Mouse (Mus musculus) myocyte (in vitro differentiated cells): ENCODE results near the gene Tfap2b.

Experiments used
- CEBPB ChIP-seq: IDR thresholded peaks from 2 replicates; pipeline ENCODE4 v1.6.1; 2011; ENCODE audit warnings: mild to moderate bottlenecking, moderate library complexity; ENCODE audit not compliant: poor library complexity, insufficient read depth, severe bottlenecking
- E2F4 ChIP-seq: IDR thresholded peaks from one replicate; pipeline ENCODE4 v1.6.1; 2011; ENCODE audit warnings: mild to moderate bottlenecking, control low read depth, moderate library complexity; ENCODE audit not compliant: insufficient read depth
- MAX ChIP-seq: IDR thresholded peaks from one replicate; pipeline ENCODE4 v1.6.1; 2011; ENCODE audit warnings: low read depth, mild to moderate bottlenecking, control low read depth
- MYOD1 ChIP-seq, 3 experiments: IDR thresholded peaks; one replicate each; pipeline ENCODE4 v1.6.1; 2011; ENCODE audit warnings: control low read depth in 2 of 3, low read depth in 2 of 3, mild to moderate bottlenecking in 2 of 3, moderate library complexity in 1 of 3; ENCODE audit not compliant: insufficient read length in 2 of 3, control insufficient read depth in 1 of 3
- MYOG ChIP-seq, 3 experiments: IDR thresholded peaks; one replicate each; pipeline ENCODE4 v1.6.1; 2011; ENCODE audit warnings: control low read depth in 2 of 3, low read depth in 2 of 3, mild to moderate bottlenecking in 2 of 3; ENCODE audit not compliant: insufficient read length in 2 of 3, control insufficient read depth in 1 of 3, insufficient read depth in 1 of 3
- POLR2A ChIP-seq: IDR thresholded peaks from one replicate; pipeline ENCODE4 v1.6.1; 2011; ENCODE audit warnings: low read depth, mild to moderate bottlenecking, control low read depth, moderate library complexity; ENCODE audit not compliant: insufficient read length
- POLR2AphosphoS2 ChIP-seq: IDR thresholded peaks from one replicate; pipeline ENCODE4 v1.6.1; 2011; ENCODE audit warnings: low read depth, control low read depth; ENCODE audit not compliant: insufficient read length
- REST ChIP-seq: IDR thresholded peaks from one replicate; pipeline ENCODE4 v1.6.1; 2011; ENCODE audit warnings: mild to moderate bottlenecking, control low read depth, moderate library complexity; ENCODE audit not compliant: insufficient read depth, insufficient read length
- SRF ChIP-seq: IDR thresholded peaks from one replicate; pipeline ENCODE4 v1.6.1; 2011; ENCODE audit warnings: low read depth; ENCODE audit not compliant: control insufficient read depth, insufficient read length
- TCF12 ChIP-seq: IDR thresholded peaks from one replicate; pipeline ENCODE4 v1.6.1; 2011; ENCODE audit warnings: mild to moderate bottlenecking, control low read depth; ENCODE audit not compliant: poor library complexity, insufficient read depth, severe bottlenecking
- TCF3 ChIP-seq: IDR thresholded peaks from one replicate; pipeline ENCODE4 v1.6.1; 2011; ENCODE audit warnings: low read depth, control low read depth; ENCODE audit not compliant: insufficient read length
- USF1 ChIP-seq: IDR thresholded peaks from one replicate; pipeline ENCODE4 v1.6.1; 2011; ENCODE audit warnings: low read depth, mild to moderate bottlenecking, control low read depth, moderate library complexity

- TF ChIP-seq POLR2A: no peak
- TF ChIP-seq E2F4: no peak
- no peak for TF ChIP-seq USF1
- TF ChIP-seq MYOG (IDR thresholded peaks at IDR 0.05; ENCODE audit: control insufficient read depth in 1 of 3, insufficient read depth in 1 of 3, insufficient read length in 2 of 3, low read depth in 2 of 3): no peak
- no peak for TF ChIP-seq TCF12
- no peak for TF ChIP-seq MAX
- no peak for TF ChIP-seq POLR2AphosphoS2
- no peak for TF ChIP-seq REST
- no peak for TF ChIP-seq MYOD1 (IDR thresholded peaks at IDR 0.05; ENCODE audit: control insufficient read depth in 1 of 3, insufficient read length in 2 of 3, low read depth in 2 of 3)
- no peak for TF ChIP-seq SRF
- no peak for TF ChIP-seq CEBPB
- no peak for TF ChIP-seq TCF3
Measured at GRCm38 (mm10) chr1:19208641-19209358, at the start of gene Tfap2b.
